ENCODE assay signal across 7 mouse cellular contexts in genomic region chr9:61373634-61373941, GRCm38 (mm10). TPM values are rescaled to one million over a fixed set of nuclear protein-coding genes. Genes with fewer than 3 reads are reported as not detected.
DNase-seq lines count a peak whose midpoint lies in the region; ATAC-seq and TF ChIP-seq lines count a peak whose summit lies in the region.

No protein-coding gene starts in this region.

- peaks cover 12% of the 10 kb centered on the region for H3K36me3 ChIP-seq in lung, embryonic 15.5 days
- peaks cover 18% of the 10 kb centered on the region for H3K36me3 ChIP-seq in forebrain, embryonic 13.5 days (ENCODE audit: poor library complexity, severe bottlenecking)
- H3K36me3 ChIP-seq in intestine, embryonic 15.5 days, result no peaks in the 10 kb centered on the region
- peaks cover 4% of the 10 kb centered on the region for H3K36me3 ChIP-seq in myocyte (ENCODE audit: control insufficient read depth, insufficient read depth)

- DNase-seq in lung, postnatal 14 days, result no peak
- DNase-seq in urinary bladder, postnatal 36 days (ENCODE audit: low spot score in 2 of 2), result no peak

- H3K9me3 ChIP-seq in lung, embryonic 15.5 days, result no peaks in the 10 kb centered on the region
- H3K9me3 ChIP-seq in forebrain, embryonic 13.5 days (replicated peaks), result no peaks in the 10 kb centered on the region
- H3K9me3 ChIP-seq in intestine, embryonic 15.5 days, result no peaks in the 10 kb centered on the region

- peak overlapping the region; percentile 78 for H3K9ac ChIP-seq in lung, embryonic 15.5 days
- peak overlapping the region; percentile 100 for H3K9ac ChIP-seq in forebrain, embryonic 13.5 days
- H3K9ac ChIP-seq in intestine, embryonic 15.5 days, result peak overlapping the region; percentile 93

- peak overlapping the region; percentile 93 for H3K4me3 ChIP-seq in lung, embryonic 15.5 days
- H3K4me3 ChIP-seq in bone marrow, adult 2 months (replicated peaks; ENCODE audit: control insufficient read depth, low read depth, low read length), result peak overlapping the region; percentile 92
- H3K4me3 ChIP-seq in forebrain, embryonic 13.5 days, result peak overlapping the region; percentile 93
- H3K4me3 ChIP-seq in intestine, embryonic 15.5 days (replicated peaks), result peak overlapping the region; percentile 88
- H3K4me3 ChIP-seq in myocyte, result peak overlapping the region; percentile 94

- no peak for TF ChIP-seq CTCF in bone marrow, adult 2 months (IDR thresholded peaks at IDR 0.05; ENCODE audit: control insufficient read depth, insufficient read depth, low read length)

- ATAC-seq in lung, embryonic 15.5 days (ENCODE audit: borderline replicate concordance, extremely low read depth, low FRiP score, low TSS enrichment), result no peak
- ATAC-seq in forebrain, embryonic 13.5 days, result no peak
- no peak for ATAC-seq in intestine, embryonic 15.5 days

- H3K4me2 ChIP-seq in lung, embryonic 15.5 days, result peak overlapping the region; percentile 76
- H3K4me2 ChIP-seq in forebrain, embryonic 13.5 days, result peak overlapping the region; percentile 81
- H3K4me2 ChIP-seq in intestine, embryonic 15.5 days (replicated peaks), result peak overlapping the region; percentile 93
- H3K4me2 ChIP-seq in myocyte (ENCODE audit: low read depth), result peak overlapping the region; percentile 96

- under 1% methylated on average over 23 of the region's 23 CpGs for WGBS in lung, embryonic 15.5 days
- under 1% methylated on average over 23 of the region's 23 CpGs for WGBS in bone marrow, adult 2 months
- 1% methylated on average over 23 of the region's 23 CpGs for WGBS in forebrain, embryonic 13.5 days
- WGBS in intestine, embryonic 15.5 days, result 0% methylated on average over 23 of the region's 23 CpGs

- H3K4me1 ChIP-seq in lung, embryonic 15.5 days, result peaks cover 68% of the 10 kb centered on the region
- peaks cover 5% of the 10 kb centered on the region for H3K4me1 ChIP-seq in bone marrow, adult 2 months (ENCODE audit: control insufficient read depth, insufficient read depth, low read length)
- H3K4me1 ChIP-seq in forebrain, embryonic 13.5 days, result peaks cover 70% of the 10 kb centered on the region
- H3K4me1 ChIP-seq in intestine, embryonic 15.5 days (replicated peaks), result peaks cover 65% of the 10 kb centered on the region

- no peaks in the 10 kb centered on the region; the same call in 1 of the 2 replicates for H3K27me3 ChIP-seq in lung, embryonic 15.5 days
- H3K27me3 ChIP-seq in forebrain, embryonic 13.5 days, result no peaks in the 10 kb centered on the region
- H3K27me3 ChIP-seq in intestine, embryonic 15.5 days (replicated peaks), result no peaks in the 10 kb centered on the region
- no peaks in the 10 kb centered on the region for H3K27me3 ChIP-seq in myocyte (ENCODE audit: control insufficient read depth, insufficient read depth, insufficient read length)

- TF ChIP-seq POLR2A in bone marrow, adult 2 months (IDR thresholded peaks at IDR 0.05; ENCODE audit: borderline replicate concordance, control insufficient read depth, low read depth, low read length), result no peak
- TF ChIP-seq POLR2A in myocyte (IDR thresholded peaks at IDR 0.05; ENCODE audit: insufficient read length, low read depth), result no peak

- peaks cover 50% of the 10 kb centered on the region for H3K79me2 ChIP-seq in myocyte (ENCODE audit: control insufficient read depth, insufficient read depth)

- peak overlapping the region; percentile 86 for H3ac ChIP-seq in myocyte (ENCODE audit: control insufficient read depth, insufficient read length)

- peak overlapping the region; percentile 96 for H3K27ac ChIP-seq in lung, embryonic 15.5 days
- H3K27ac ChIP-seq in bone marrow, adult 2 months (ENCODE audit: control insufficient read depth, insufficient read depth, low read depth, low read length, poor library complexity), result peak overlapping the region; percentile 93
- peak overlapping the region; percentile 94 for H3K27ac ChIP-seq in forebrain, embryonic 13.5 days
- H3K27ac ChIP-seq in intestine, embryonic 15.5 days, result peak overlapping the region; percentile 94

TF ChIP-seq in myocyte, 11 proteins besides CTCF, POLR2A, EP300 and RAD21:
- TF ChIP-seq MAX (IDR thresholded peaks at IDR 0.05; ENCODE audit: low read depth), result no peak
- TF ChIP-seq TCF3 (IDR thresholded peaks at IDR 0.05; ENCODE audit: insufficient read length, low read depth), result no peak
- TF ChIP-seq POLR2AphosphoS2 (IDR thresholded peaks at IDR 0.05; ENCODE audit: insufficient read length, low read depth), result no peak
- no peak for TF ChIP-seq CEBPB (IDR thresholded peaks at IDR 0.05; ENCODE audit: insufficient read depth, poor library complexity, severe bottlenecking)
- no peak for TF ChIP-seq USF1 (IDR thresholded peaks at IDR 0.05; ENCODE audit: low read depth)
- TF ChIP-seq E2F4 (IDR thresholded peaks at IDR 0.05; ENCODE audit: insufficient read depth), result no peak
- TF ChIP-seq SRF (IDR thresholded peaks at IDR 0.05; ENCODE audit: control insufficient read depth, insufficient read length, low read depth), result no peak
- TF ChIP-seq TCF12 (IDR thresholded peaks at IDR 0.05; ENCODE audit: insufficient read depth, poor library complexity, severe bottlenecking), result no peak
- no peak for TF ChIP-seq MYOD1 (IDR thresholded peaks at IDR 0.05; ENCODE audit: control insufficient read depth in 1 of 3, insufficient read length in 2 of 3, low read depth in 2 of 3)
- TF ChIP-seq MYOG (IDR thresholded peaks at IDR 0.05; ENCODE audit: control insufficient read depth in 1 of 3, insufficient read depth in 1 of 3, insufficient read length in 2 of 3, low read depth in 2 of 3), result no peak
- no peak for TF ChIP-seq REST (IDR thresholded peaks at IDR 0.05; ENCODE audit: insufficient read depth, insufficient read length)

RNA-seq across cellular contexts. Expression of gene Tle3, which starts 1.4 kb away (rescaled TPM):
- 25.2 and 27.1 TPM in 2 replicates for polyA plus RNA-seq in lung, embryonic 15.5 days (2015; fragmentation: Nextera tagmentation; extraction: Ambion mirVana)
- 27.8 and 67.0 TPM in 2 replicates for polyA plus RNA-seq in bone marrow, adult 2 months (2011; ENCODE audit: insufficient read depth, insufficient read length, low replicate concordance, missing spikeins)
- 36.6 and 39.2 TPM in 2 replicates for polyA plus RNA-seq in forebrain, embryonic 13.5 days (2015; fragmentation: Nextera tagmentation; extraction: Ambion mirVana)
- 18.6 and 20.3 TPM in 2 replicates for polyA plus RNA-seq in intestine, embryonic 15.5 days (2015; fragmentation: Nextera tagmentation; extraction: Ambion mirVana)
- 62.1 TPM for polyA plus RNA-seq in myocyte (2012; fragmentation: generic; extraction: Trizol)
